Mouse (Mus musculus) stomach, postnatal 0 days (tissue): Measurements from ENCODE around the gene Abcg2. TPM values are rescaled to one million over a fixed set of nuclear protein-coding genes. Genes with fewer than 3 reads are reported as not detected.

Experiments
- ATAC-seq: fragments of 200-750 bp; cut with Nextera tagmentation; 2 replicates; pipeline ENCODE4 v1.8.0; 2017; ENCODE audit not compliant: low FRiP score, low TSS enrichment
- DNase-seq: peaks from one replicate; pipeline ENCODE4 v3.0.0-alpha.2; 2016; ENCODE audit warnings: low spot score
- H3K27ac ChIP-seq: fragments of 300-500 bp; sonication (generic); replicated peaks from 2 replicates; pipeline ENCODE4 v1.5.1; 2014; ENCODE audit warnings: mild to moderate bottlenecking, control low read depth
- H3K27me3 ChIP-seq: fragments of 300-500 bp; sonication (generic); 2 replicates; pipeline ENCODE4 v1.6.1; 2014; ENCODE audit warnings: low read length; ENCODE audit not compliant: control insufficient read depth, insufficient read depth
- H3K36me3 ChIP-seq: fragments of 300-500 bp; sonication (generic); 2 replicates; pipeline ENCODE4 v1.6.1; 2014; ENCODE audit warnings: low read length, mixed read lengths; ENCODE audit not compliant: control insufficient read depth, insufficient read depth
- H3K4me1 ChIP-seq: fragments of 300-500 bp; sonication (generic); replicated peaks from 2 replicates; pipeline ENCODE4 v1.6.1; 2014; ENCODE audit warnings: antibody characterized with exemption; ENCODE audit not compliant: control insufficient read depth, insufficient read depth
- H3K4me2 ChIP-seq: fragments of 300-500 bp; sonication (generic); replicated peaks from 2 replicates; pipeline ENCODE4 v1.6.1; 2014; ENCODE audit warnings: low read depth, mild to moderate bottlenecking, control low read depth, moderate library complexity
- H3K4me3 ChIP-seq: fragments of 300-500 bp; sonication (generic); 2 replicates; pipeline ENCODE4 v1.5.1; 2014; ENCODE audit warnings: low read depth, low read length, control low read depth
- H3K9ac ChIP-seq: fragments of 300-500 bp; sonication (generic); 2 replicates; pipeline ENCODE4 v1.6.1; 2014; ENCODE audit warnings: mild to moderate bottlenecking, low read length, control low read depth, mixed read lengths
- H3K9me3 ChIP-seq: fragments of 300-500 bp; sonication (generic); 2 replicates; pipeline ENCODE4 v1.6.1; 2016; ENCODE audit warnings: low read length; ENCODE audit not compliant: control insufficient read depth
- CTCF ChIP-seq: IDR thresholded peaks from 2 replicates; pipeline ENCODE4 v1.5.1; 2016; ENCODE audit warnings: antibody characterized with exemption, low read depth, mild to moderate bottlenecking, moderate library complexity
- EP300 ChIP-seq: optimal IDR thresholded peaks from 2 replicates; pipeline ENCODE3; 2016; ENCODE audit warnings: antibody characterized with exemption
- WGBS: fragments of 180-500 bp; shearing (Covaris S2); extraction: QIAGEN DNeasy Blood & Tissue Kit; methylation state at CpG from one replicate; pipeline ENCODE4 v1.1.7; 2014; 5-methylcytosine and 5-hydroxymethylcytosine counted together
- polyA plus RNA-seq: library from polyadenylated mRNA; unstranded; fragments of >200 nt; fragmentation: Nextera tagmentation; extraction: Ambion mirVana; gene quantifications from 2 replicates; pipeline ENCODE4 v1.2.1, GENCODE M21; 2015

Abcg2 gene
- polyA plus RNA-seq, 1 experiment from 2014 or later = 19.2 TPM

GRCm38 (mm10) chr6:58644586-58644985, 60.3 kb downstream of the Abcg2 start:
- TF ChIP-seq CTCF (no peak), EP300 (no peak)
- H3K9ac ChIP-seq = no peak overlapping the region
- H3K9me3 ChIP-seq = no peaks in the 10 kb centered on the region
- no peaks in the 10 kb centered on the region for H3K4me1 ChIP-seq
- H3K27ac ChIP-seq = no peak overlapping the region
- no peak overlapping the region for H3K4me3 ChIP-seq
- ATAC-seq (no peak), DNase-seq (no peak)
- WGBS = 49% methylated on average over 2 of the region's 2 CpGs
- no peak overlapping the region for H3K4me2 ChIP-seq
- H3K27me3 ChIP-seq = no peaks in the 10 kb centered on the region
- H3K36me3 ChIP-seq = no peaks in the 10 kb centered on the region

DNA sequence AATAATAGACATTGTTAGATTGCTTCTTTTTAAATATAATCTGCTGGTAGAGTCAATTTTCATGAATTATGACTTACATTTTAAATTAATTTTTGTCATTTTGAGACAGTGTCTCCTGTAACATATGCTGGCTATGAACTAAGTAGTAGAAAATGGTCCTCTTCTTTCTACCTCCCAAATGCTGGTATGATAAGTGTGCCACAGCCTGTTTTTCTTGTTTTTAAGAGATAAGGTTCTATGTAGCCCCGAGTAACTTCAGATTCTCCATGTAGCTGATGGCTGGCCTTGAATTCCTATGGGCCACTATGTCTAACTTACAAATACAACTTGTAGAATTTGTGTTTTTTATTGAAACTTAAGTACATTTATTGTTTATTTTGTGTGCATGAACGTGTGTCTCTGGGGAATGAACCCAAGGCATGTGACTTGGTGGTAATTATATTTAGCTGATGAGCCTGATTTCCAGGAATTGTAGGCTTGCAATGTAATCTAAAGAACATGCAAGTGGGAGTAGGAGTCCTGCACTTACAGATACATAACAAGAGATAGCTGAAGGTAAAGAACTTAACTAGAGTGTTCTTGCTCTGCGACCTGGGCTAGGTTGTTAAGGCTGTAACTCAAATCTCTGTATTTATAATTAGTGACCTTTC, 63.9 kb downstream of the Abcg2 start:
- TF ChIP-seq CTCF = no peak
- TF ChIP-seq EP300 = no peak
- ATAC-seq = no peak
- Histone ChIP-seq H3K27ac (no peak overlapping the region), H3K9me3 (no peaks in the 10 kb centered on the region), H3K36me3 (no peaks in the 10 kb centered on the region), H3K4me3 (no peak overlapping the region), H3K9ac (no peak overlapping the region), H3K4me2 (no peak overlapping the region), H3K4me1 (no peaks in the 10 kb centered on the region), H3K27me3 (no peaks in the 10 kb centered on the region)
- DNase-seq = no peak
- 48% methylated on average over 3 of the region's 3 CpGs for WGBS

DNA sequence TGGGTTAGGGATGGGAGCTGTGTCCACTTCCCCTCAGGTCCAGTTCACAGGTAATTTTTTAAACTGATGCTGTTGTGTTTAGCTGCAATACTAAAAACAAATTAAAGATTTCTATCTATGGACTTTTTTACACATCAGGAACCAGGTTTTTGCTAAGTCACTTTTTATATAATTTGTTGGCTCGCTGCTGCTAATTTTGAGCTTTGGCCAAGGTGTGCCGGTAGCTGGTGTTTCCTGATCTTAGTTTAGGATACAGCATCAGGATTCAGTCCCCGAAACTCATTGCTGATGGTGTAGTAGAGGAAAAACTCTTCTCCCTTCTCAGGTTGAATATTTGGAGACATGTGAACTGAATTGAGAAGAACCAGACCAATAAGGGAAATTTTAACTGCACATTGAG, 65.8 kb downstream of the Abcg2 start:
- DNase-seq = no peak
- no peak for TF ChIP-seq EP300
- no peak for TF ChIP-seq CTCF

DNA sequence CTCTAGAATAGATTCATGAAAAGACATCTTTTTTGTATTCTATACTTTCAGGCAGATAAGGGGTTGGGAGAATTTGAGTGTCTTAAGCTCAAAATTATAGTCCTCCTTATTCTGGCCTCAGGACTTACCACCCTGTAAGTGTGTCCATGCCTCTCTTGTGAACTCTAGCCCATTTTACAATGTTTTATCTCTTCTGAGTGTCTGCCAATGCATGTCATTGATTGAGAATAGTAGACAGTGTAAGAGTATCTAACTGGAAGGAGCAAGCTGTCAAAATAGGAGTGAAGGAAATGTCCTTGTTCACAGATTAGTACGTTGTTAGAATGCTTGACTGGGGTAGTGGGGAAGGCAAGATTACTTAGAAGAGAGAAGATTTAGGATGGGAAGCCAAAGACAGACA, 66.7 kb downstream of the Abcg2 start:
- DNase-seq (no peak), ATAC-seq (no peak)
- Histone ChIP-seq H3K27ac (no peak overlapping the region), H3K9ac (no peak overlapping the region), H3K4me3 (no peak overlapping the region), H3K4me2 (no peak overlapping the region), H3K9me3 (no peaks in the 10 kb centered on the region), H3K36me3 (no peaks in the 10 kb centered on the region), H3K4me1 (no peaks in the 10 kb centered on the region), H3K27me3 (no peaks in the 10 kb centered on the region)
- 54% methylated on average over 1 of the region's 1 CpGs for WGBS
- no peak for TF ChIP-seq CTCF
- no peak for TF ChIP-seq EP300

More for the DNA sequence above, 65.8 kb downstream of the Abcg2 start:
- no peaks in the 10 kb centered on the region for H3K9me3 ChIP-seq
- H3K4me3 ChIP-seq = no peak overlapping the region
- no peaks in the 10 kb centered on the region for H3K27me3 ChIP-seq
- H3K27ac ChIP-seq = no peak overlapping the region
- no peak overlapping the region for H3K4me2 ChIP-seq
- 86% methylated on average over 3 of the region's 3 CpGs for WGBS
- H3K4me1 ChIP-seq = no peaks in the 10 kb centered on the region
- ATAC-seq = no peak
- no peaks in the 10 kb centered on the region for H3K36me3 ChIP-seq
- no peak overlapping the region for H3K9ac ChIP-seq

GRCm38 (mm10) chr6:58660951-58661575, 76.7 kb downstream of the Abcg2 start:
- no peak for DNase-seq
- WGBS = 88% methylated on average over 3 of the region's 3 CpGs
- H3K36me3 ChIP-seq = no peaks in the 10 kb centered on the region

DNA sequence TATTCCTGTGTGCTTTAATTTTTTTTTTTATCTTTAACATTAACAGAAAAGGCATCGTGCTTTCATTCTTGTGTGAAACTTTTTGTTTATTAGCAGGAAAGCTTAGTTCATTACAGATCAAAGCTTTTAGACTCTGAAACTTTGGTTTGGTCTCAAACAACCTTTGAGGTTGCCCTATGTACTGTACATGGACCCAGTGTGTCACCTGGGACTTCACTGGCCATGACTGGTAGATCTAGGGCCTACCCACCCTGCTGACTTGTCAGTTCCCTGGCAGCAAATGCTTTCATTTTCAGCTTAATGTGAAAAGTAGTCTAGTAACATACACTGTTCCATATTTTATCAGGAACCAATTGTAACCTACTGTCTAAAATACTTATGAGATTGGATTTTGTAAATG, 93.5 kb downstream of the Abcg2 start:
- DNase-seq (no peak), ATAC-seq (no peak)
- H3K4me1 ChIP-seq = no peaks in the 10 kb centered on the region
- TF ChIP-seq EP300 (no peak), CTCF (no peak)
- no peak overlapping the region for H3K27ac ChIP-seq
- no peaks in the 10 kb centered on the region for H3K9me3 ChIP-seq
- no peak overlapping the region for H3K4me3 ChIP-seq
- no peak overlapping the region for H3K9ac ChIP-seq
- 71% methylated on average over 1 of the region's 1 CpGs for WGBS
- no peaks in the 10 kb centered on the region for H3K36me3 ChIP-seq
- H3K27me3 ChIP-seq = no peaks in the 10 kb centered on the region
- H3K4me2 ChIP-seq = no peak overlapping the region

More at GRCm38 (mm10) chr6:58660951-58661575, 76.7 kb downstream of the Abcg2 start:
- TF ChIP-seq EP300 (no peak), CTCF (no peak)
- H3K4me3 ChIP-seq = no peak overlapping the region
- H3K9ac ChIP-seq = no peak overlapping the region
- H3K27ac ChIP-seq = no peak overlapping the region
- no peaks in the 10 kb centered on the region for H3K27me3 ChIP-seq
- no peak overlapping the region for H3K4me2 ChIP-seq
- H3K4me1 ChIP-seq = no peaks in the 10 kb centered on the region
- H3K9me3 ChIP-seq = no peaks in the 10 kb centered on the region
- ATAC-seq = no peak
